Mouse (Mus musculus): ENCODE measurements around the gene Adamtsl4. TPM values are rescaled to one million over a fixed set of nuclear protein-coding genes. Genes with fewer than 3 reads are reported as not detected.

Gene Adamtsl4
- polyA plus RNA-seq, 1 experiment from 2014 or later, result 0.96 TPM

GRCm38 (mm10) chr3:95635636-95636035 is 52.1 kb downstream of the Adamtsl4 start:
- peaks cover 78% of the 10 kb centered on the region for H3K36me3 ChIP-seq
- no peak for ATAC-seq (ENCODE audit: low FRiP score, low read depth)
- 90% methylated on average over 4 of the region's 4 CpGs for WGBS

DNA sequence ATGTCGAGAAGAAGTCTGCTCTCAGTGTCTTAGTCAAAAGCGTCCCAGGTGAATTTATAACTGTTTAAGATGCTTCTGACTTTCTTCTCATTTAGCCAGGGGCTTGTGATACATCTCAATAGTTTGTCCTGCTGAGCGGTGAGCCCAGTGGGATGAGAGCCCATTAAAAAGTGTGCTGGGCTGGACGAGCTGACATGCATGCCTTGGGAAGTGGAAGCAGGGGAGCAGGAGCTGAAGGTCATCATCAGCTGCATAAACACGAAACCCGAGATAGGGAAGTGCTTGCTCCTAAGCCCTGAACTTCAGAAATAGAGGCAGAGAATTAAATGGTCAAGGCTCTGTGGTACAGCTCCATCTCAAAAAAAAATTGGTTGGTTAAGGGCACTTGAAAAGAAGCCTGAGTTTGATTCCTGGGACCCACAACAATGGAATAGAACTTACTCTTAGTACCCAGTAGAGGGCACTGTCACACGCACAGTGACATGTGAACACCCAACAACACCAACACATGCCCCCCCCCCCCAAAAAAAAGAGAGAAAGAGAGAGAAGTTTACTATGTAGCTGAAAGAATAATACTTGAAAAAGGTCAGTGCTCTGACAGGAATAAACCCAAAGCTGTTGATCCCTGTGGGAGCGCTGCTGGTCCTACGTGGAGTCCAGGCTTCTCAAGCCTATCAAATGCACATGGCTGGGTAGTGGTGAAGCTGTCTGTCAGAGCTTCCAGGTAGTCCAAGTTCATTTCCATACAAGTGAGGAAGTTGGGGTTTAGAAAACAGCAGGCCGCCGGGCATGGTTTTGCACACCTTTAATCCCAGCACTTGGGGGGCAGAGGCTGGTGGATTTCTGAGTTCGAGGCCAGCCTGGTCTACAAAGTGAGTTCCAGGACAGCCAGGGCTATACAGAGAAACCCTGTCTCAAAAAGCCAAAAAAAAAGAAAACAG is 54.8 kb downstream of the Adamtsl4 start:
- Histone ChIP-seq H3K27ac (no peak overlapping the region), H3K9me3 (no peaks in the 10 kb centered on the region), H3K4me2 (replicated peaks) (no peak overlapping the region), H3K9ac (no peak overlapping the region), H3K4me3 (no peak overlapping the region), H3K4me1 (no peaks in the 10 kb centered on the region), H3K27me3 (replicated peaks) (no peaks in the 10 kb centered on the region), H3K36me3 (peaks cover 87% of the 10 kb centered on the region)
- no peak for ATAC-seq (ENCODE audit: low FRiP score, low read depth)
- 79% methylated on average over 12 of the region's 12 CpGs for WGBS

More at GRCm38 (mm10) chr3:95635636-95636035, 52.1 kb downstream of the Adamtsl4 start:
- H3K27me3 ChIP-seq (replicated peaks), result no peaks in the 10 kb centered on the region
- H3K9ac ChIP-seq, result no peak overlapping the region
- H3K9me3 ChIP-seq, result no peaks in the 10 kb centered on the region
- no peak overlapping the region for H3K4me2 ChIP-seq (replicated peaks)
- H3K4me1 ChIP-seq, result no peaks in the 10 kb centered on the region
- no peak overlapping the region for H3K27ac ChIP-seq
- no peak overlapping the region for H3K4me3 ChIP-seq

DNA sequence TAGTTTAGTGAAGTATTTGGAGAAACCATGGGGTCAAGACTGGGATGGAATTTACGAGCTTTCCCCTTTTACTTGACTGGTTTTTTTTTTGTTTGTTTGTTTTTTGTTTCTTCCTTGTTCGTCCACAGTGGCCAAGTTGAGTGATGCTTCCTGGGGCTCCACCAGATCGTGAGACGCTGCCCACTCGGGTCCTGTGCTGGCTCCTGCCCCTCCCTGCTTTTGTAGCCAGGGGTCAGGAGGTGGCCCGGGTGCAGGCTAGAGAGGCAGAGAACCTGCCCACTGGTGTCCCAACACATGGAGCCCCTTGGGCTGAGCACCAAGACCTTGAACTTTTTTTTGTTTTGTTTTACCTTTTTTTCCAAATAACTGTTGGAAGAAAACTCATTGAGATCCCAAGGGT is 56.4 kb downstream of the Adamtsl4 start:
- WGBS, result 79% methylated on average over 6 of the region's 6 CpGs

GRCm38 (mm10) chr3:95630856-95631255 is 56.9 kb downstream of the Adamtsl4 start:
- Histone ChIP-seq H3K36me3 (peaks cover 84% of the 10 kb centered on the region), H3K4me1 (peaks cover 9% of the 10 kb centered on the region), H3K9me3 (no peaks in the 10 kb centered on the region), H3K27ac (no peak overlapping the region), H3K4me3 (no peak overlapping the region), H3K9ac (no peak overlapping the region), H3K27me3 (replicated peaks) (no peaks in the 10 kb centered on the region), H3K4me2 (replicated peaks) (no peak overlapping the region)
- 88% methylated on average over 3 of the region's 3 CpGs for WGBS
- no peak for ATAC-seq (ENCODE audit: low FRiP score, low read depth)

More for the DNA sequence above, 56.4 kb downstream of the Adamtsl4 start:
- Histone ChIP-seq H3K36me3 (peaks cover 88% of the 10 kb centered on the region), H3K4me1 (peaks cover 5% of the 10 kb centered on the region), H3K4me2 (replicated peaks) (no peak overlapping the region), H3K27ac (no peak overlapping the region), H3K4me3 (no peak overlapping the region), H3K9me3 (no peaks in the 10 kb centered on the region), H3K9ac (no peak overlapping the region), H3K27me3 (replicated peaks) (no peaks in the 10 kb centered on the region)
- ATAC-seq (ENCODE audit: low FRiP score, low read depth), result no peak

DNA sequence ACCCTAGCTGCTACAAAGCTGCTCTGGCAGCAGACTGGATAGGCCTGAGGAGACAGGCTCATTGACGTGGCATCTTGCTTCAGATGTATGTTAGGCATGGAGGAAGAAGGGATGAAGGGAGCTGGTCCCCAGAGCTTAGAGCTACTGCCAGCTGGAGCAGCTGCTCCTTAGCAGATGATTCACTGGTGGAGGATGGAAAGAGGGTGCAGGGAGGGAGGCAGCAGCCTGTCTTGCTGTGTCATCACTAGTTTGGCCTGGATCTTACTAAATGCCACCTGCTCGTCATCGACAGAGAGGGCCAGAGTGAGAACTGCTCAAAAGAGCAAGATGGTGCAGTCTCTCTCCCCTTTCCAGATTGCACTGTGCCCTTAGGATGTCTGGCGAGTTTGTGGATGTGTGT is 58.0 kb downstream of the Adamtsl4 start:
- ATAC-seq (ENCODE audit: low FRiP score, low read depth), result no peak
- peaks cover 74% of the 10 kb centered on the region for H3K36me3 ChIP-seq

GRCm38 (mm10) chr3:95627763-95628162 is 60.0 kb downstream of the Adamtsl4 start:
- ATAC-seq (ENCODE audit: low FRiP score, low read depth), result no peak
- Histone ChIP-seq H3K9me3 (no peaks in the 10 kb centered on the region), H3K27ac (no peak overlapping the region), H3K4me1 (peaks cover 18% of the 10 kb centered on the region), H3K4me2 (replicated peaks) (no peak overlapping the region), H3K9ac (no peak overlapping the region), H3K4me3 (no peak overlapping the region), H3K36me3 (peaks cover 56% of the 10 kb centered on the region), H3K27me3 (replicated peaks) (no peaks in the 10 kb centered on the region)
- 91% methylated on average over 5 of the region's 5 CpGs for WGBS

More for the DNA sequence above, 58.0 kb downstream of the Adamtsl4 start:
- Histone ChIP-seq H3K27ac (no peak overlapping the region), H3K4me1 (peaks cover 12% of the 10 kb centered on the region), H3K9me3 (no peaks in the 10 kb centered on the region), H3K4me2 (replicated peaks) (no peak overlapping the region), H3K27me3 (replicated peaks) (no peaks in the 10 kb centered on the region), H3K4me3 (no peak overlapping the region), H3K9ac (no peak overlapping the region; the same call in 1 of the 2 replicates)
- WGBS, result 86% methylated on average over 4 of the region's 4 CpGs

Small RNAs within 50 kb of the gene (microRNA-seq; reads per million reads assigned to microRNA genes)
- not detected for gene Mir7014

Other genes with a start within 250 kb of the Adamtsl4 start
- 9.2 and 12.3 TPM in 2 replicates for gene Ctsk, start 188.7 kb downstream of the Adamtsl4 start, polyA plus RNA-seq (2016; fragmentation: Nextera tagmentation; extraction: Ambion mirVana)
- 13.3 and 13.7 TPM in 2 replicates for gene Ctss, start 161.1 kb downstream of the Adamtsl4 start, polyA plus RNA-seq (2016; fragmentation: Nextera tagmentation; extraction: Ambion mirVana)
- not detected in 2 replicates for gene Hormad1, start 128.2 kb downstream of the Adamtsl4 start, polyA plus RNA-seq (2016; fragmentation: Nextera tagmentation; extraction: Ambion mirVana)
- gene Golph3l, start 99.0 kb downstream of the Adamtsl4 start, polyA plus RNA-seq (2016; fragmentation: Nextera tagmentation; extraction: Ambion mirVana), result 34.0 and 35.7 TPM in 2 replicates
- gene Ensa, start 62.9 kb downstream of the Adamtsl4 start, polyA plus RNA-seq (2016; fragmentation: Nextera tagmentation; extraction: Ambion mirVana), result 95.0 and 95.8 TPM in 2 replicates
- 87.0 and 91.1 TPM in 2 replicates for gene Mcl1, start 29.1 kb downstream of the Adamtsl4 start, polyA plus RNA-seq (2016; fragmentation: Nextera tagmentation; extraction: Ambion mirVana)
- 18.8 and 19.8 TPM in 2 replicates for gene Ecm1, start 51.7 kb upstream of the Adamtsl4 start, polyA plus RNA-seq (2016; fragmentation: Nextera tagmentation; extraction: Ambion mirVana)
- gene Tars2, start 72.3 kb upstream of the Adamtsl4 start, polyA plus RNA-seq (2016; fragmentation: Nextera tagmentation; extraction: Ambion mirVana), result 43.6 and 47.4 TPM in 2 replicates
- 25.4 and 26.2 TPM in 2 replicates for gene Rprd2, start 130.9 kb upstream of the Adamtsl4 start, polyA plus RNA-seq (2016; fragmentation: Nextera tagmentation; extraction: Ambion mirVana)
- 49.5 and 50.8 TPM in 2 replicates for gene Prpf3, start 168.0 kb upstream of the Adamtsl4 start, polyA plus RNA-seq (2016; fragmentation: Nextera tagmentation; extraction: Ambion mirVana)
- gene Mrps21, start 183.6 kb upstream of the Adamtsl4 start, polyA plus RNA-seq (2016; fragmentation: Nextera tagmentation; extraction: Ambion mirVana), result 345 and 349 TPM in 2 replicates
- 4.7 and 4.8 TPM in 2 replicates for gene Ciart, start 194.3 kb upstream of the Adamtsl4 start, polyA plus RNA-seq (2016; fragmentation: Nextera tagmentation; extraction: Ambion mirVana)
- gene BC028528, start 204.1 kb upstream of the Adamtsl4 start, polyA plus RNA-seq (2016; fragmentation: Nextera tagmentation; extraction: Ambion mirVana), result 13.1 and 13.5 TPM in 2 replicates
- gene Aph1a, start 206.1 kb upstream of the Adamtsl4 start, polyA plus RNA-seq (2016; fragmentation: Nextera tagmentation; extraction: Ambion mirVana), result 26.9 and 36.5 TPM in 2 replicates
- 8.6 and 9.3 TPM in 2 replicates for gene Car14, start 216.8 kb upstream of the Adamtsl4 start, polyA plus RNA-seq (2016; fragmentation: Nextera tagmentation; extraction: Ambion mirVana)
- 277 and 278 TPM in 2 replicates for gene Anp32e, start 241.3 kb upstream of the Adamtsl4 start, polyA plus RNA-seq (2016; fragmentation: Nextera tagmentation; extraction: Ambion mirVana)